Mouse (Mus musculus) neural tube, embryonic 12.5 days (tissue): ENCODE measurements at regions not wholly inside any gene's neighbourhood (a gene's known extent, or its start where the extent isn't known, plus 50 kb on each side); places are given as distances from the start of the nearest gene placed in this dataset.

Experiments
- ATAC-seq: fragments of 200-750 bp; cut with Nextera tagmentation; 2 replicates; pipeline ENCODE4 v1.8.0; 2017; ENCODE audit warnings: low read depth, mild to moderate bottlenecking, moderate TSS enrichment, moderate library complexity; ENCODE audit not compliant: low FRiP score
- H3K27ac ChIP-seq: fragments of 300-500 bp; sonication (generic); 2 replicates; pipeline ENCODE4 v1.5.1; 2016
- H3K27me3 ChIP-seq: fragments of 300-500 bp; sonication (generic); replicated peaks from 2 replicates; pipeline ENCODE4 v1.6.1; 2016; ENCODE audit warnings: mild to moderate bottlenecking
- H3K36me3 ChIP-seq: fragments of 300-500 bp; sonication (generic); 2 replicates; pipeline ENCODE4 v1.6.1; 2016; ENCODE audit warnings: mild to moderate bottlenecking
- H3K4me1 ChIP-seq: fragments of 300-500 bp; sonication (generic); 2 replicates; pipeline ENCODE4 v1.6.1; 2016
- H3K4me2 ChIP-seq: fragments of 300-500 bp; sonication (generic); replicated peaks from 2 replicates; pipeline ENCODE4 v1.6.1; 2016; ENCODE audit warnings: mild to moderate bottlenecking
- H3K4me3 ChIP-seq: fragments of 300-500 bp; sonication (generic); 2 replicates; pipeline ENCODE4 v1.5.1; 2016
- H3K9ac ChIP-seq: fragments of 300-500 bp; sonication (generic); 2 replicates; pipeline ENCODE4 v1.6.1; 2016; ENCODE audit warnings: mild to moderate bottlenecking
- H3K9me3 ChIP-seq: fragments of 300-500 bp; sonication (generic); 2 replicates; pipeline ENCODE4 v1.6.1; 2016; ENCODE audit warnings: mild to moderate bottlenecking
- WGBS: fragments of 180-500 bp; shearing (Covaris S2); methylation state at CpG from one replicate; pipeline ENCODE4 v1.1.7; 2016; 5-methylcytosine and 5-hydroxymethylcytosine counted together

- ATAC-seq = no peak
- H3K36me3 ChIP-seq = 0 out of 2 replicates have a peak, but pooled peaks cover 4% of the 10 kb centered on the region
Measured at GRCm38 (mm10) chr17:47215841-47216240, 152.8 kb upstream of the Mrps10 start.

GRCm38 (mm10) chr17:47214111-47214510 is 154.6 kb upstream of the Mrps10 start:
- no peak overlapping the region for H3K9ac ChIP-seq
- no peak for ATAC-seq
- H3K4me2 ChIP-seq = no peak overlapping the region
- 0 out of 2 replicates have a peak, but pooled peaks cover 4% of the 10 kb centered on the region for H3K36me3 ChIP-seq
- H3K27me3 ChIP-seq = no peaks in the 10 kb centered on the region
- H3K4me1 ChIP-seq = no peaks in the 10 kb centered on the region
- no peak overlapping the region for H3K4me3 ChIP-seq
- no peaks in the 10 kb centered on the region for H3K9me3 ChIP-seq
- WGBS = 93% methylated on average over 8 of the region's 8 CpGs
- H3K27ac ChIP-seq = no peak overlapping the region

More at GRCm38 (mm10) chr17:47215841-47216240, 152.8 kb upstream of the Mrps10 start:
- WGBS = 88% methylated on average over 2 of the region's 2 CpGs
- no peak overlapping the region for H3K4me3 ChIP-seq
- H3K9me3 ChIP-seq = no peaks in the 10 kb centered on the region
- H3K9ac ChIP-seq = no peak overlapping the region
- H3K27me3 ChIP-seq = no peaks in the 10 kb centered on the region
- no peak overlapping the region for H3K27ac ChIP-seq
- no peak overlapping the region for H3K4me2 ChIP-seq
- H3K4me1 ChIP-seq = no peaks in the 10 kb centered on the region

GRCm38 (mm10) chr17:47210441-47211196 is 158.1 kb upstream of the Mrps10 start:
- no peak for ATAC-seq
- H3K4me3 ChIP-seq = no peak overlapping the region
- H3K4me1 ChIP-seq = no peaks in the 10 kb centered on the region
- no peak overlapping the region for H3K27ac ChIP-seq
- H3K27me3 ChIP-seq = no peaks in the 10 kb centered on the region
- H3K4me2 ChIP-seq = no peak overlapping the region
- H3K9me3 ChIP-seq = no peaks in the 10 kb centered on the region
- 72% methylated on average over 22 of the region's 22 CpGs for WGBS
- H3K36me3 ChIP-seq = 0 out of 2 replicates have a peak, but pooled peaks cover 4% of the 10 kb centered on the region
- no peak overlapping the region for H3K9ac ChIP-seq

- 83% methylated on average over 16 of the region's 16 CpGs for WGBS
- no peak overlapping the region for H3K4me2 ChIP-seq
- no peak for ATAC-seq
- no peak overlapping the region for H3K27ac ChIP-seq
- H3K4me3 ChIP-seq = no peak overlapping the region
- 0 out of 2 replicates have a peak, but pooled peaks cover 4% of the 10 kb centered on the region for H3K36me3 ChIP-seq
- H3K9me3 ChIP-seq = no peaks in the 10 kb centered on the region
- H3K27me3 ChIP-seq = no peaks in the 10 kb centered on the region
- H3K4me1 ChIP-seq = no peaks in the 10 kb centered on the region
- H3K9ac ChIP-seq = no peak overlapping the region
Measured at GRCm38 (mm10) chr17:47208886-47209585, 159.7 kb upstream of the Mrps10 start.

- no peak for ATAC-seq
- no peaks in the 10 kb centered on the region for H3K27me3 ChIP-seq
- no peaks in the 10 kb centered on the region for H3K9me3 ChIP-seq
- 97% methylated on average over 4 of the region's 4 CpGs for WGBS
- H3K4me3 ChIP-seq = no peak overlapping the region
- H3K36me3 ChIP-seq = 0 out of 2 replicates have a peak, but pooled peaks cover 1% of the 10 kb centered on the region
- no peak overlapping the region for H3K4me2 ChIP-seq
- H3K27ac ChIP-seq = no peak overlapping the region
- no peak overlapping the region for H3K9ac ChIP-seq
- H3K4me1 ChIP-seq = no peaks in the 10 kb centered on the region
Measured at GRCm38 (mm10) chr17:47207471-47207870, 161.2 kb upstream of the Mrps10 start.

GRCm38 (mm10) chr17:47204470-47205162 is 164.1 kb upstream of the Mrps10 start:
- no peak overlapping the region for H3K4me2 ChIP-seq
- H3K27me3 ChIP-seq = no peaks in the 10 kb centered on the region
- no peaks in the 10 kb centered on the region for H3K4me1 ChIP-seq
- H3K9ac ChIP-seq = no peak overlapping the region
- WGBS = 76% methylated on average over 7 of the region's 7 CpGs
- H3K27ac ChIP-seq = no peak overlapping the region
- no peak for ATAC-seq
- no peak overlapping the region for H3K4me3 ChIP-seq
- H3K36me3 ChIP-seq = no peaks in the 10 kb centered on the region
- no peaks in the 10 kb centered on the region for H3K9me3 ChIP-seq

GRCm38 (mm10) chr17:47199206-47199605 is 169.5 kb upstream of the Mrps10 start:
- Histone ChIP-seq H3K9me3 (0 out of 2 replicates have a peak, but pooled peaks cover 3% of the 10 kb centered on the region), H3K36me3 (no peaks in the 10 kb centered on the region), H3K27me3 (no peaks in the 10 kb centered on the region), H3K4me2 (no peak overlapping the region), H3K4me3 (no peak overlapping the region), H3K9ac (no peak overlapping the region), H3K27ac (no peak overlapping the region), H3K4me1 (peaks cover 16% of the 10 kb centered on the region; the same call in 1 of the 2 replicates)
- no peak for ATAC-seq
- 78% methylated on average over 10 of the region's 10 CpGs for WGBS

GRCm38 (mm10) chr17:47197957-47198356 is 170.7 kb upstream of the Mrps10 start:
- Histone ChIP-seq H3K4me1 (peaks cover 16% of the 10 kb centered on the region; the same call in 1 of the 2 replicates), H3K4me2 (no peak overlapping the region), H3K27me3 (no peaks in the 10 kb centered on the region), H3K9me3 (0 out of 2 replicates have a peak, but pooled peaks cover 3% of the 10 kb centered on the region), H3K27ac (no peak overlapping the region), H3K9ac (no peak overlapping the region), H3K4me3 (no peak overlapping the region), H3K36me3 (peaks cover 4% of the 10 kb centered on the region; the same call in 1 of the 2 replicates)
- ATAC-seq = no peak
- 66% methylated on average over 7 of the region's 7 CpGs for WGBS

- H3K4me2 ChIP-seq = no peak overlapping the region
- no peak overlapping the region for H3K27ac ChIP-seq
- peaks cover 6% of the 10 kb centered on the region; the same call in 1 of the 2 replicates for H3K36me3 ChIP-seq
- H3K9ac ChIP-seq = no peak overlapping the region
- H3K9me3 ChIP-seq = 0 out of 2 replicates have a peak, but pooled peaks cover 3% of the 10 kb centered on the region
- WGBS = 68% methylated on average over 6 of the region's 6 CpGs
- peaks cover 16% of the 10 kb centered on the region; the same call in 1 of the 2 replicates for H3K4me1 ChIP-seq
- H3K4me3 ChIP-seq = no peak overlapping the region
- no peaks in the 10 kb centered on the region for H3K27me3 ChIP-seq
- ATAC-seq = no peak
Measured at GRCm38 (mm10) chr17:47196992-47197391, 171.7 kb upstream of the Mrps10 start.

- WGBS = 86% methylated on average over 7 of the region's 7 CpGs
- no peak overlapping the region for H3K4me2 ChIP-seq
- 0 out of 2 replicates have a peak, but pooled peaks cover 3% of the 10 kb centered on the region for H3K9me3 ChIP-seq
- H3K27ac ChIP-seq = no peak overlapping the region
- H3K4me3 ChIP-seq = no peak overlapping the region
- peaks cover 6% of the 10 kb centered on the region; the same call in 1 of the 2 replicates for H3K36me3 ChIP-seq
- no peaks in the 10 kb centered on the region for H3K27me3 ChIP-seq
- no peak overlapping the region for H3K9ac ChIP-seq
- no peak for ATAC-seq
- peaks cover 16% of the 10 kb centered on the region; the same call in 1 of the 2 replicates for H3K4me1 ChIP-seq
Measured at GRCm38 (mm10) chr17:47195981-47196380, 172.7 kb upstream of the Mrps10 start.

GRCm38 (mm10) chr17:47194463-47195012 is 174.1 kb upstream of the Mrps10 start:
- Histone ChIP-seq H3K4me1 (peaks cover 27% of the 10 kb centered on the region), H3K4me3 (no peak overlapping the region), H3K36me3 (peaks cover 6% of the 10 kb centered on the region; the same call in 1 of the 2 replicates), H3K4me2 (no peak overlapping the region), H3K27me3 (no peaks in the 10 kb centered on the region), H3K9ac (no peak overlapping the region), H3K27ac (no peak overlapping the region), H3K9me3 (0 out of 2 replicates have a peak, but pooled peaks cover 3% of the 10 kb centered on the region)
- 93% methylated on average over 14 of the region's 14 CpGs for WGBS
- no peak for ATAC-seq
